Mouse (Mus musculus) layer of hippocampus, adult 9-10 months (tissue): ENCODE measurements around the gene Nckap1l.

Source experiments
- DNase-seq: peaks from one replicate; pipeline ENCODE4 v3.0.0; 2022; ENCODE audit warnings: low spot score

The Nckap1l gene

DNA sequence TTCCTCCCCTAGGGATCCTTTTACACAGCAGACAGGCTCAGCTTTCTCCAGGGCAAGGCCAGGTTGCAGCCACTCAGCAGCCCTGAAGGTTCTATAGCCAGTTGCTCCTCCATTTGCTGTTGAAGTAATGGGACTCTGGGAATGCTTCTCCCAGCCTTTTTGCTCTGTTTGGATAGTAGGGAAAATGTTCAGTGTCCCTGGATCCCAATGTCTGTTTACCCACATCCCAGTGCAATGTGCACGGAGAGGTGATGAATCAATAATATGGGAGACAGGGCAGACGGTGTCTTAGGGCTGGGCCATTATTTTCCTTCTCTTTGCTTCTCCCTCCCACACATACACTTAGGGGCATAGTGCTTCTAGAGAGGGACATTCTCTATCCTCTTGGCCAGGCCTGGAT is 85.7 kb downstream of the Nckap1l start:
- no peak for DNase-seq

- DNase-seq, result no peak
Observed at GRCm38 (mm10) chr15:103540646-103541045, 87.1 kb downstream of the Nckap1l start.

DNA sequence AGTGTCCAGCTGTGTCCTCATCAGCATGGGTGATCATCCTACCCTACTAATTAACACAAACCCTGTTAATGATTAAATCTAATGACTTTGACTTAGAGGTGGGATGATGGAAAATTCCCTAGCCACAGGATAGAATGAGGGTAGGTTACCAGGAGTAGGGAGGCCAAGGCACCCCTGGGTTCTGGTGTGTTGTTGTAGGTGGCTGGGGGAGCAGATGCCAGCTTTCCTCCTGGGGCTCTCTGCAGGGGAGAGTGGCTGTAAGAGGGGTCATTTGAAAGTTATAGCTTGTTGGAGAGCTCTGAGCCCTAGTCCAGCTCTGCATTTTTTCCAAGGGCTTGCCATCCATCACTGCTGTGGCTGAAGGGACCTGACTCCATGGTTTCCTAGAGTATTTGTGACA is 88.9 kb downstream of the Nckap1l start:
- no peak for DNase-seq

GRCm38 (mm10) chr15:103547983-103548382 is 94.4 kb downstream of the Nckap1l start:
- DNase-seq, result no peak
